Mouse (Mus musculus) E14TG2a.4 (cell line): ENCODE data around the gene Glod4.

Experiments
- CTCF ChIP-seq: conservative IDR thresholded peaks from 2 replicates; pipeline ENCODE4 v1.5.1; 2014; ENCODE audit warnings: low read length
- POU5F1 ChIP-seq: IDR thresholded peaks from 2 replicates; pipeline ENCODE4 v1.6.1; 2014; ENCODE audit warnings: low read length, borderline replicate concordance

- no peak for TF ChIP-seq CTCF
- TF ChIP-seq POU5F1 = no peak
These were observed 40.3 kb upstream of the Glod4 start for GRCm38 (mm10) chr11:76283841-76284240.
